In genomic region chrX:164589874-164590273, GRCm38 (mm10) we compare ENCODE assay signal across 16 mouse cellular contexts.
DNase-seq lines count a peak whose midpoint lies in the region; ATAC-seq and TF ChIP-seq lines count a peak whose summit lies in the region.
"Had no signal": no experiment of that assay in that cellular context is flagged by ENCODE, and none has a peak within 500 bp of the region (broad histone marks: within the 10 kb centered on the region; RNA-seq: fewer than 3 reads in every experiment).

No protein-coding gene starts in this region.

- peak; percentile 8; the same call in 1 of the 2 replicates for ATAC-seq in forebrain, postnatal 0 days
- no peak for ATAC-seq in intestine, embryonic 16.5 days
- ATAC-seq: liver, postnatal 0 days; midbrain, embryonic 16.5 days had no signal

- H3K4me1 ChIP-seq in forebrain, postnatal 0 days (ENCODE audit: insufficient read depth): no peaks in the 10 kb centered on the region
- no peaks in the 10 kb centered on the region for H3K4me1 ChIP-seq in forebrain, embryonic 10.5 days
- no peaks in the 10 kb centered on the region for H3K4me1 ChIP-seq in intestine, embryonic 16.5 days (ENCODE audit: control insufficient read depth, insufficient read depth, low read length)
- H3K4me1 ChIP-seq: embryonic facial prominence, embryonic 12.5 days; hindbrain, embryonic 12.5 days; neural tube, embryonic 15.5 days had no signal

- no peak overlapping the region for H3K9ac ChIP-seq in forebrain, postnatal 0 days
- H3K9ac ChIP-seq in intestine, embryonic 16.5 days (ENCODE audit: low read depth, low read length): no peak overlapping the region
- H3K9ac ChIP-seq: embryonic facial prominence, embryonic 12.5 days; hindbrain, embryonic 12.5 days; liver, postnatal 0 days; neural tube, embryonic 15.5 days had no signal

- no peaks in the 10 kb centered on the region for H3K9me3 ChIP-seq in forebrain, postnatal 0 days (ENCODE audit: low read length)
- H3K9me3 ChIP-seq in forebrain, embryonic 10.5 days: no peaks in the 10 kb centered on the region
- no peaks in the 10 kb centered on the region for H3K9me3 ChIP-seq in intestine, embryonic 16.5 days (ENCODE audit: control insufficient read depth, low read length)
- H3K9me3 ChIP-seq: embryonic facial prominence, embryonic 12.5 days; hindbrain, embryonic 12.5 days; neural tube, embryonic 15.5 days had no signal

- H3K4me3 ChIP-seq in forebrain, postnatal 0 days (ENCODE audit: low read depth, low read length): no peak overlapping the region
- H3K4me3 ChIP-seq in forebrain, embryonic 10.5 days: no peak overlapping the region
- no peak overlapping the region for H3K4me3 ChIP-seq in intestine, embryonic 16.5 days (ENCODE audit: low read length)
- H3K4me3 ChIP-seq: embryonic facial prominence, embryonic 12.5 days; hindbrain, embryonic 12.5 days; neural tube, embryonic 15.5 days had no signal

- H3K4me2 ChIP-seq in forebrain, postnatal 0 days (ENCODE audit: low read depth): no peak overlapping the region
- H3K4me2 ChIP-seq in intestine, embryonic 16.5 days (ENCODE audit: low read depth, low read length): no peak overlapping the region
- H3K4me2 ChIP-seq: embryonic facial prominence, embryonic 12.5 days; hindbrain, embryonic 12.5 days; neural tube, embryonic 15.5 days had no signal

- no peak for DNase-seq in forebrain, postnatal 0 days
- DNase-seq in forebrain, embryonic 10.5 days (ENCODE audit: extremely low spot score, low spot score): no peak
- DNase-seq in kidney, postnatal 4 days: peak; percentile 4 to 9
- no peak for DNase-seq in kidney, postnatal 36 days
- peak; percentile 5 for DNase-seq in gastrocnemius, postnatal 25 days
- DNase-seq in spleen, adult 12 weeks (ENCODE audit: low spot score): no peak
- no peak for DNase-seq in spleen, postnatal 14 days (ENCODE audit: low spot score in 2 of 2)
- DNase-seq: cerebellum, adult 11 months; left cerebral cortex, postnatal 4 days; liver, postnatal 0 days; spleen, adult 18-20 months had no signal

- 49% methylated on average over 4 of the region's 4 CpGs for WGBS in forebrain, postnatal 0 days
- 84% methylated on average over 4 of the region's 4 CpGs for WGBS in forebrain, embryonic 10.5 days
- WGBS in intestine, embryonic 16.5 days: 54% methylated on average over 4 of the region's 4 CpGs

- no peaks in the 10 kb centered on the region for H3K27me3 ChIP-seq in forebrain, postnatal 0 days (ENCODE audit: insufficient read depth, low read length)
- H3K27me3 ChIP-seq in forebrain, embryonic 10.5 days (ENCODE audit: poor library complexity, severe bottlenecking): peaks cover 67% of the 10 kb centered on the region
- H3K27me3 ChIP-seq in intestine, embryonic 16.5 days (replicated peaks; ENCODE audit: control insufficient read depth, insufficient read depth, low read length): no peaks in the 10 kb centered on the region
- H3K27me3 ChIP-seq: embryonic facial prominence, embryonic 12.5 days; neural tube, embryonic 15.5 days had no signal

- no peaks in the 10 kb centered on the region for H3K36me3 ChIP-seq in forebrain, postnatal 0 days (ENCODE audit: insufficient read depth)
- no peaks in the 10 kb centered on the region for H3K36me3 ChIP-seq in forebrain, embryonic 10.5 days (replicated peaks)
- H3K36me3 ChIP-seq in intestine, embryonic 16.5 days (ENCODE audit: control insufficient read depth, insufficient read depth, low read length): no peaks in the 10 kb centered on the region
- H3K36me3 ChIP-seq: embryonic facial prominence, embryonic 12.5 days; hindbrain, embryonic 12.5 days; neural tube, embryonic 15.5 days had no signal

- no peak for TF ChIP-seq CTCF in forebrain, postnatal 0 days (IDR thresholded peaks at IDR 0.05; ENCODE audit: low read depth)

- H3K27ac ChIP-seq in forebrain, postnatal 0 days (ENCODE audit: low read depth, low read length): no peak overlapping the region
- H3K27ac ChIP-seq in forebrain, embryonic 10.5 days: no peak overlapping the region
- peak overlapping the region; percentile 18; the same call in 1 of the 2 replicates for H3K27ac ChIP-seq in intestine, embryonic 16.5 days (ENCODE audit: low read length)
- H3K27ac ChIP-seq: embryonic facial prominence, embryonic 12.5 days; hindbrain, embryonic 12.5 days; neural tube, embryonic 15.5 days had no signal

Comparison
In these comparisons a context has a peak if more than half of its experiments do, and no peak if none do; other contexts are left out.
1. DNase-seq: peak in kidney, postnatal 4 days (2 of 2) and gastrocnemius, postnatal 25 days (single experiment); none in forebrain, postnatal 0 days (single experiment), forebrain, embryonic 10.5 days (single experiment), kidney, postnatal 36 days (0 of 2), spleen, adult 12 weeks (single experiment) and spleen, postnatal 14 days (0 of 2).